8 mouse cellular contexts compared by ENCODE assay signal in the genomic region with DNA sequence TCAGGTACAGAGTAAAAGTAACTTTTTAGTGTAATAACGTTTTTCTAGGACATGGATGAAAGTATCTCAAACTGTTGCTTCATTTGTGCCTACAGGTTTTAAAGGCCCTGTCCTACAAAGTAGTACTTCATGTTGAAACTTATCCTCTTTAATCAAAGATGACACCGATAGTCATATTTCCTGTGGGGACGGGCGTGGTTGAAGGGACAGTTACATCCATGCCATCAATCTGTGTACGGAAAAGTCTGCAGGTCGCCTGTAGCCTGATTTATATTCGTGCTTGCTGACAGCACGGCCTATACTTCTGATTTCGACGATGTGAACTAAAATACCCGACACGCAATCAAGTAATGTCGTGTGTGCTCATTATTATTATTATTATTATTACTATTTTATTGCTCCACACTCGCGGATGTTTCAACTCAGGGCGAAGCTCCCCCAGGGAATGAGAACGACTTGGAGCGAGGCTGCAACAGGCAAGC. TPM values are rescaled to one million over a fixed set of nuclear protein-coding genes. Genes with fewer than 3 reads are reported as not detected.
DNase-seq lines count a peak whose midpoint lies in the region; ATAC-seq lines count a peak whose summit lies in the region.

No protein-coding gene starts in this region.

- peak overlapping the region; percentile 82 for H3K9ac ChIP-seq in neural tube, embryonic 11.5 days (ENCODE audit: low read length)
- peak overlapping the region; percentile 92 for H3K9ac ChIP-seq in embryonic facial prominence, embryonic 11.5 days (replicated peaks; ENCODE audit: low read length)
- peak overlapping the region; percentile 78 for H3K9ac ChIP-seq in intestine, embryonic 15.5 days

- H3K27ac ChIP-seq in neural tube, embryonic 11.5 days (ENCODE audit: low read depth, low read length), result peak overlapping the region; percentile 93
- peak overlapping the region; percentile 89 for H3K27ac ChIP-seq in embryonic facial prominence, embryonic 11.5 days (replicated peaks; ENCODE audit: low read depth, low read length)
- H3K27ac ChIP-seq in intestine, embryonic 15.5 days, result peak overlapping the region; percentile 89
- H3K27ac ChIP-seq in midbrain, embryonic 10.5 days (replicated peaks), result peak overlapping the region; percentile 94

- H3K27me3 ChIP-seq in neural tube, embryonic 11.5 days (ENCODE audit: control insufficient read depth, insufficient read depth, low read length), result no peaks in the 10 kb centered on the region
- H3K27me3 ChIP-seq in embryonic facial prominence, embryonic 11.5 days (ENCODE audit: control insufficient read depth, insufficient read depth, low read length), result no peaks in the 10 kb centered on the region
- H3K27me3 ChIP-seq in intestine, embryonic 15.5 days (replicated peaks), result no peaks in the 10 kb centered on the region
- peaks cover 26% of the 10 kb centered on the region for H3K27me3 ChIP-seq in midbrain, embryonic 10.5 days (ENCODE audit: low read depth, poor library complexity, severe bottlenecking)

- under 1% methylated on average over 18 of the region's 18 CpGs for WGBS in neural tube, embryonic 11.5 days
- WGBS in embryonic facial prominence, embryonic 11.5 days, result under 1% methylated on average over 18 of the region's 18 CpGs
- under 1% methylated on average over 18 of the region's 18 CpGs for WGBS in intestine, embryonic 15.5 days
- 1% methylated on average over 18 of the region's 18 CpGs for WGBS in midbrain, embryonic 10.5 days

- H3K4me3 ChIP-seq in neural tube, embryonic 11.5 days (ENCODE audit: low read depth, low read length), result peak overlapping the region; percentile 70
- peak overlapping the region; percentile 82 for H3K4me3 ChIP-seq in embryonic facial prominence, embryonic 11.5 days (ENCODE audit: low read depth, low read length)
- peak overlapping the region; percentile 85 for H3K4me3 ChIP-seq in intestine, embryonic 15.5 days (replicated peaks)
- H3K4me3 ChIP-seq in midbrain, embryonic 10.5 days, result peak overlapping the region; percentile 74

- ATAC-seq in neural tube, embryonic 11.5 days (ENCODE audit: insufficient read depth, low FRiP score, low TSS enrichment), result peak; percentile 13
- peak; percentile 37; the same call in 1 of the 2 replicates for ATAC-seq in embryonic facial prominence, embryonic 11.5 days (replicated peaks; ENCODE audit: insufficient number of reproducible peaks, low FRiP score, low TSS enrichment, low read depth)
- no peak for ATAC-seq in intestine, embryonic 15.5 days
- no peak for ATAC-seq in cerebellum, adult (ENCODE audit: insufficient number of reproducible peaks, low FRiP score, low TSS enrichment)

- peaks cover 12% of the 10 kb centered on the region; the same call in 1 of the 2 replicates for H3K4me1 ChIP-seq in neural tube, embryonic 11.5 days (ENCODE audit: control insufficient read depth, insufficient read depth, low read length)
- no peaks in the 10 kb centered on the region for H3K4me1 ChIP-seq in embryonic facial prominence, embryonic 11.5 days (ENCODE audit: control insufficient read depth, insufficient read depth, low read length)
- H3K4me1 ChIP-seq in intestine, embryonic 15.5 days (replicated peaks), result peaks cover 10% of the 10 kb centered on the region; the same call in 1 of the 2 replicates
- H3K4me1 ChIP-seq in midbrain, embryonic 10.5 days, result peaks cover 39% of the 10 kb centered on the region

- DNase-seq in neural tube, embryonic 11.5 days (ENCODE audit: low spot score), result peak; percentile 25
- no peak for DNase-seq in neural tube, embryonic 10.5 days (ENCODE audit: extremely low spot score, low spot score)
- DNase-seq in embryonic facial prominence, embryonic 11.5 days (ENCODE audit: low spot score), result no peak
- DNase-seq in midbrain, embryonic 10.5 days (ENCODE audit: low spot score), result no peak
- no peak for DNase-seq in thymus, postnatal 36 days
- DNase-seq in urinary bladder, postnatal 25 days (ENCODE audit: low spot score), result no peak

- H3K9me3 ChIP-seq in neural tube, embryonic 11.5 days (ENCODE audit: control insufficient read depth, low read length), result no peaks in the 10 kb centered on the region
- no peaks in the 10 kb centered on the region for H3K9me3 ChIP-seq in embryonic facial prominence, embryonic 11.5 days (replicated peaks; ENCODE audit: control insufficient read depth, low read length)
- no peaks in the 10 kb centered on the region for H3K9me3 ChIP-seq in intestine, embryonic 15.5 days
- H3K9me3 ChIP-seq in midbrain, embryonic 10.5 days (replicated peaks), result no peaks in the 10 kb centered on the region

- peak overlapping the region; percentile 64 for H3K4me2 ChIP-seq in neural tube, embryonic 11.5 days (ENCODE audit: low read depth)
- H3K4me2 ChIP-seq in embryonic facial prominence, embryonic 11.5 days (ENCODE audit: low read depth, low read length), result peak overlapping the region; percentile 72
- peak overlapping the region; percentile 79 for H3K4me2 ChIP-seq in intestine, embryonic 15.5 days (replicated peaks)

- no peaks in the 10 kb centered on the region for H3K36me3 ChIP-seq in neural tube, embryonic 11.5 days (ENCODE audit: control insufficient read depth, insufficient read depth, low read length)
- no peaks in the 10 kb centered on the region for H3K36me3 ChIP-seq in embryonic facial prominence, embryonic 11.5 days (replicated peaks; ENCODE audit: control insufficient read depth, insufficient read depth, low read depth, low read length)
- H3K36me3 ChIP-seq in intestine, embryonic 15.5 days, result no peaks in the 10 kb centered on the region
- 0 out of 2 replicates have a peak, but pooled peaks cover 2% of the 10 kb centered on the region for H3K36me3 ChIP-seq in midbrain, embryonic 10.5 days

RNA-seq across cellular contexts. Expression of a gene that starts 0.8 kb away (rescaled TPM):
- polyA plus RNA-seq in neural tube, embryonic 11.5 days (2014; fragmentation: Nextera tagmentation; extraction: Ambion mirVana), result 45.7 and 46.8 TPM in 2 replicates
- polyA plus RNA-seq in embryonic facial prominence, embryonic 11.5 days (2014; fragmentation: Nextera tagmentation; extraction: Ambion mirVana), result 53.9 and 58.7 TPM in 2 replicates
- polyA plus RNA-seq in intestine, embryonic 15.5 days (2015; fragmentation: Nextera tagmentation; extraction: Ambion mirVana), result 26.2 and 30.9 TPM in 2 replicates
- polyA plus RNA-seq in midbrain, embryonic 10.5 days (2016; fragmentation: Nextera tagmentation; extraction: Ambion mirVana), result 44.3 and 48.2 TPM in 2 replicates

RNA-seq across cellular contexts. Expression of a gene that starts 31.9 kb away (rescaled TPM):
- polyA plus RNA-seq in neural tube, embryonic 11.5 days (2014; fragmentation: Nextera tagmentation; extraction: Ambion mirVana), result 6.4 and 7.5 TPM in 2 replicates
- 7.3 and 8.4 TPM in 2 replicates for polyA plus RNA-seq in embryonic facial prominence, embryonic 11.5 days (2014; fragmentation: Nextera tagmentation; extraction: Ambion mirVana)
- 10.6 and 12.4 TPM in 2 replicates for polyA plus RNA-seq in intestine, embryonic 15.5 days (2015; fragmentation: Nextera tagmentation; extraction: Ambion mirVana)
- polyA plus RNA-seq in midbrain, embryonic 10.5 days (2016; fragmentation: Nextera tagmentation; extraction: Ambion mirVana), result 5.8 and 8.0 TPM in 2 replicates

Comparison
In these comparisons a context has a peak if more than half of its experiments do, and no peak if none do; other contexts are left out.
1. ATAC-seq: peak in neural tube, embryonic 11.5 days (single experiment) and embryonic facial prominence, embryonic 11.5 days (single experiment); none in intestine, embryonic 15.5 days (single experiment) and cerebellum, adult (single experiment).
2. Peak in every context shown above with its lines, with median percentiles within 50 percentile points of each other: H3K27ac ChIP-seq, H3K4me2 ChIP-seq, H3K4me3 ChIP-seq and H3K9ac ChIP-seq.